Mouse (Mus musculus): ENCODE results near the gene Acot3.

- TF ChIP-seq GATA1 (IDR thresholded peaks at IDR 0.05; ENCODE audit: borderline replicate concordance, low read length) = no peak
- TF ChIP-seq FLI1 (IDR thresholded peaks at IDR 0.05; ENCODE audit: low read length) = no peak
Measured at GRCm38 (mm10) chr12:84101493-84101845, 49.5 kb downstream of the Acot3 start.

All from megakaryocyte, embryonic 14.5 days (primary cell).